Mouse (Mus musculus): ENCODE measurements at regions not wholly inside any gene's neighbourhood (a gene's known extent, or its start where the extent isn't known, plus 50 kb on each side); places are given as distances from the start of the nearest gene placed in this dataset.
"Not testable (repeated sequence)": the region's sequence is repeated elsewhere in the genome, so short reads cannot be mapped to it uniquely, and the experiment has no call there.

- no peak for DNase-seq (ENCODE audit: low spot score)
These were observed 367.4 kb upstream of the Arhgap42 start for GRCm38 (mm10) chr9:9606322-9606721.

DNA sequence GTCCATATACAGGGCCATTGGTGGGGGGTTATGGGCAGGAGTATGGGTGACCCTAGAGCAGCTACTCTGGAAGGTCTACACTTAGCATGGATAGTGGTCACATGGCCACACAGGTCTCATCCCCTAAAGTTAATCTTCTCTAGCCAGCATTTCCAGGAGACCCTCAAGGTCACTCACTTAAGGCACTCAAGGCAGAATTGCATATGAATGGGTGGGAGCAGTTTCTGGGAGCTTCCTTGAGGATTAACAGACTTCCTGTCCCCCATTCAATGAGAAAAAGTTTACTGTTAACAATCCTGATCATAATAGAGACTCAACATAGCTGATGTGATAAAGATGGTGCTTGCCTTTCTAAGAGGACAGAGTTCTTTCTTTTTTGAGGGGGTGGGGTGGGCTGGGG, 352.4 kb upstream of the Arhgap42 start:
- no peak for DNase-seq (ENCODE audit: low spot score)

- no peak for DNase-seq (ENCODE audit: low spot score)
These were observed 344.2 kb upstream of the Arhgap42 start for GRCm38 (mm10) chr9:9583011-9583605.

DNA sequence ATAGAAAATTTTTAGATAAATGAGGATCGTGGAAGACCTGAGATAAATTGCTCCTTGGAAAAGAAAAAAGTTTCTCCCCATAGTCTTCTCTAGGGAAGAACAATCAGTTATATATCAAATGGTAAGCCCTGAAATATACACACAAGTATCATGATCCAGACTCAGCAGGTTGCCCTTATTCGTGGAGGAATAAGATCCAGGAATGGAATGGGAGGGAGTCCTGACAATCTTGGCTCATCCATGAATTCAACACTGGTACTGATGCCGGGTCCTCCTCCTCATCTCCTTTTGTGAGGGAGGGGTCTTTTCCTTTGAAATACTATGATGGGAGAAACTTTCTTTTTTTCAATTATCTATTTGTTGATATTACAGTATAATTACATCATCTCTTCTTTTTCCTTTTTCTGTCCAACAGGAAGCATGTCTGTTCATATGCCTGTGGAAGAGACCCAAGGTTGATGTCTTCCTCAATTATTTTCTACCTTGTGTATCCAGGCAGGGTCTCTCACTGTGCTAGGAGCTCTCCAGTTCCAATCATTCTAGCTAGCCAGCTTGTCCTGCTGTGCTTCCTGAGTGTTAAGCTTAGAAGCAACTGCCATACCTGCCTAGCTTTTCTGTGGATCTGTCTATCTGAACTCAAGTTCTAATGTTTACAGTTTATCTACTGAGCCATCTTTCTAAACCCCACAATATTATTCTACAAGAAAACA, 343.6 kb upstream of the Arhgap42 start:
- DNase-seq (ENCODE audit: low spot score), result no peak

- DNase-seq (ENCODE audit: low spot score), result no peak
These were observed 329.2 kb upstream of the Arhgap42 start for GRCm38 (mm10) chr9:9568040-9568649.

- no peak for DNase-seq (ENCODE audit: low spot score)
These were observed 325.6 kb upstream of the Arhgap42 start for GRCm38 (mm10) chr9:9564551-9564950.

GRCm38 (mm10) chr9:9548657-9549056, 309.8 kb upstream of the Arhgap42 start:
- no peak for DNase-seq (ENCODE audit: low spot score)

GRCm38 (mm10) chr9:9547570-9547969, 308.7 kb upstream of the Arhgap42 start:
- no peak for DNase-seq (ENCODE audit: low spot score)

- DNase-seq (ENCODE audit: low spot score), result no peak
These were observed 308.2 kb upstream of the Arhgap42 start for GRCm38 (mm10) chr9:9547121-9547520.

DNA sequence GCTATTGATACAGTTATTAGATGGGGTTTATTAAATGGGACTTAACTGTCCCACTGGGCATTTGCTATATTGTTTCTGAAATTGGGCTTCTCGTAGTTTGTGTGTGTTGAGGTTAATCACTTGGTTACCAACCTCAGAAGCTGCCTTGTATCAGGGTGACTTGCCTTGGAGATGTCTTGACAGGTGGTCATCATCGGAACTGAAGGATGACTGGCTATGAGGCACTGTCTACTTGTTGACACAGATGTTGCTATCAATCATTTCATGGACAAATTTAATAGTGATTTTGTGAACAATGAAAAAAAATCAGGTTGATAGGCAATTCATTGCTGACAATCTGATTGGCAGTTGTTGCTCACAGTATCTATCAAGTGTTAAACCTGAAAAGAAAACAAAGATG, 261.4 kb upstream of the Arhgap42 start:
- no peak for DNase-seq (ENCODE audit: low spot score)

- DNase-seq (ENCODE audit: low spot score), result no peak
These were observed 254.8 kb upstream of the Arhgap42 start for GRCm38 (mm10) chr9:9493594-9494182.

GRCm38 (mm10) chr9:9477145-9477544, 238.2 kb upstream of the Arhgap42 start:
- no peak for DNase-seq (ENCODE audit: low spot score)

DNA sequence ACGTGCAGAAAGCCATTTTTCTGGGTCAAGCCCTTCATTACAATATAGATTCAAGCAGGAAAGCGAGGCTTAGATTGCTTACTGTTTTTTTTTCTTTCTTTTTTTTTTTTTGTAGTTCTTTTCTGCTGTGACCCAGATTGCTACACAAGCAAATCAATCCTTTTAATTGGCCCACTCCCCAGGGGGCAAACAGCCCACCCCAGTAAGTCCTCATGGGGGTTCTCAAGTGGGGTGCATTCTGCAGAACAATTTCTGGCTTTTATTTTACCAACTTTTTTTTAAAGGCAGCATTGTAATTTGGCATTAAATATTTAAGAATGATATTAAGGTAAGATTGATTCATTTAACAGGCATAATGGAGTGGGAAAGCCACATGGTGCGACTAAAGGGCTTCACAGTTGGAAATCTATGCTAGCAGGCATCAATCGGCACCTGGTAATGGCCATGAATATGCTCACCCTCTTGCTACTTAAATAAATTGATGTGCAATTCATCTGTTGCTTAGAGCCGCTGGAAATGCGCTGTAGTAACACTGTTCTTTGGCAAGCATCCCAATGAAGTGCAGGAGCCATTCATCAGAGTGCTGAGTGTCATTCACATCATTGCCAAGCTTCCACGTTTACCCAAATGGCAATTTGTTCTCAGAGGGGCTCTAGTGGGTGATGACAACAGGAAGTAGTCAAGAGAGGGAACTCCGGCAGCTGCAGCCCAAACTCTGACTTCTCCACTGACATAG, 236.3 kb upstream of the Arhgap42 start:
- DNase-seq (ENCODE audit: low spot score), result no peak

DNA sequence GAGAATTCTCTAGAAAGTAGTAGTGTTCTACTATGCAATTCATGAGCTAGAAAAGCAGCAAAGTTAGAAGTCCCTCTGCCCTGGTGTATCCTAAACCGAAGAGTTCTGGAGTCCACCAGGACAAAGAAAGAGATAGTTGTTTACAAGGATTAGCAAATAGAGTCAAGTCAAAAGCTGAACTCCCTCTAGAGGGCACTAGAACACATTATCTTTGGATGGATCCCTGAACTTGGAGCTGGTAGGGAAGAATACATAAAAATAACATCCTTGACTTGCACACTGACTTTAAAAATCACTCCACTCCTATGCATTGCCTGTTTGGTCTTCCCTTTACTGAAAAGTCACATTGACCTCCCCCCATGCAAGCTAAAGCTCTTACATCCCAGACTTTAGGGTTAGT, 205.3 kb upstream of the Arhgap42 start:
- DNase-seq (ENCODE audit: low spot score), result no peak

- DNase-seq (ENCODE audit: low spot score), result no peak
These were observed 181.4 kb upstream of the Arhgap42 start for GRCm38 (mm10) chr9:9420326-9420725.

DNA sequence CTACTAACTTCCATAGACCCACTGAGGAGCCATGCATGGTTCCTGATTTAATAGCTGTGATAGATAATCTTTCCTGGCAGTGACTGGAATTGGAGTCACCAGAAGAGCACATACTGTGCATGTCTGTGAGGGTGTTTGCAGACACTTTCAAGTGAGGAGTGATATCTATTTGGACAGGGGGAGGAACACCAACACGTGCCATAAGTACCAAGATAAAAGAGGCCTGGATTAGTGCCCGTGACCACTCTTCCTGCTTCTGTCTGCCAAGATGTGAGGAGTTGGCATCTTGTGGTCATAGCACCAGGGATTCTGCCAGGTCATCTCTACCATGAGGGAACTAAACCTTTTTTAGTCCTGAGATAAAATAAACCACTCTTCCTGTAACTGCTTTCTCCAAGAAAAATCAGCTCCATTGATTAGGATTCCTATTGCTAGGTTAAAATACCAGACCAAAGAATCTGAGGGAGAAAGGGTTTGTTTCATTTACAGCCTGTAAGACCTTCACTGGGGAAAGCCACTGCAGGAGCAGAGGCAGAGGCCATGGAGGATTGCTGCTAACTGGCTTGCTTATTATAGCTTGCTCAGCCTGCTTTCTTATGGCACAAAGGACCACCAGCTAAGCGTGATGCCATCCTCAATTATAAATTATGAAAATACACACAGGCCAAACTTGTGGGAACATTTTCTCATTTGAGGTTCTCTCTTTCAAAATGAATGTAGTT, 173.7 kb upstream of the Arhgap42 start:
- DNase-seq (ENCODE audit: low spot score), result no peak

- DNase-seq (ENCODE audit: low spot score), result not testable (repeated sequence)
These were observed 155.3 kb upstream of the Arhgap42 start for GRCm38 (mm10) chr9:9394190-9394589.

- no peak for DNase-seq (ENCODE audit: low spot score)
These were observed 137.8 kb upstream of the Arhgap42 start for GRCm38 (mm10) chr9:9376650-9377189.

DNA sequence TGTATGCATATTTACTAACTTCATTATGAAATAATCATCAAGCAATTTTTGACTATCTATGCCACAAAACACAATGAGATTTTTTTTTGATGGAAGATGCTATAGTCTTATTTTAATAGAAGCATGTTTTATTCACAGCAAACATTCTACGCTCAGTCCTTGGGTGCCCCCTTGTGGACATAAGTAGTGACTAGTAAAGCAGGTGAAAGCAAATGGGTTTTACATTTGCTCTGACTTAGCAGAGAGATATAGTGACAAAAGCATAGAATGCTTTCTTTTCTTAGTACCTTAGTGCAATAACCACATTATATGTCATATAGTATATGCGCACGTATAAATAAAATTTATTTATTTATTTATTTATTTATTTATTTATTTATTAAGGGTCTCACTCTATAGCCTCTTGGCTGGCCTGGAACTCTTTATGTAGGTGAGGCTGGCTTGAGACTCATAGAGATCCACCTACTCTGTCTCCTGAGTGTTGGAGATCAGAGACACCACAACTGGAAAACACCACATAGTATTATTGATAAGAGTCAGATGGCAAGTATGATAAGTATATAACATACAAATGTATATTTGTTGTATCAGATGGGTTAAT, 136.5 kb upstream of the Arhgap42 start:
- peak; percentile 90 for DNase-seq (ENCODE audit: low spot score)

DNA sequence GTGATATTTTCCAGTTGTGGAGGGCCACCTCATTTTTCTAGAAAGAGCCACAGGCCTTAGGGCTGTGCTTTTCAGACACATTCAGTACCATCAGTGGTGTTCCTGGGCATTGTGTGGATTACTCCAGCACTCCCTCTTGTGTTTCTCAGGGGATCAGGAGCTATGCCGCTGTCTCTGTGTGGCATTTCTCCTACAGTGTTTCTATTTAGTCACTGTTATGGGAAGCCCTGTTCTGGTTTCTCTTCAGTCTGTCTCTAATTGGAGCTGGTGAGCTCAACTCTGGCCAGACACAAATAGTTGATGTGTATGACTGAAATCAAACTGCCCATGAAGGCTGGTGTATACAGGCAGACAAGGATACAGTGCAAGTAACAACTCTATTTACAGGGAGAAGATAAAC, 133.7 kb upstream of the Arhgap42 start:
- DNase-seq (ENCODE audit: low spot score), result peak; percentile 38

DNA sequence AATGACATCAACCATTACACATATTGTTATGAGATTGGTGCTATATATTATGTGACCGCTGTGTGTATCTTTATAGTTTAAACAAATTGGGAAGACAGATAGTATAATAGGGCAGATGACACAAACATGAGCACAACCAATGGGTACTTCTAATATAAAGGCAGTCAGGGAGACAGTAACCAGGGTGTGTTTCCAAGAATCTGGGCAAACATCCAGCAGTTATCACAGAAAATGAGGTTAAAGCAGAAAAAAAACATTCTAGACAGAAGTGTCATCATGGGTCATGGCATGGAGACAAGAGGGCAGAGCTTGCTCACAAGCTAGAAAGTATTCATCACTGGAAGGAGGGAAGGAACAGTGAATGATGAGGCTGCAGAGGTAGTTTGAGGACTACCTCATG, 129.8 kb upstream of the Arhgap42 start:
- DNase-seq (ENCODE audit: low spot score), result peak; percentile 64

Data from adipocyte (in vitro differentiated cells).